Mouse (Mus musculus) liver, embryonic 13.5 days (tissue): ENCODE measurements around the gene Pdia2. TPM values are rescaled to one million over a fixed set of nuclear protein-coding genes. Genes with fewer than 3 reads are reported as not detected.

ENCODE experiments used
- ATAC-seq: fragments of 200-750 bp; cut with Nextera tagmentation; 2 replicates; pipeline ENCODE4 v1.8.0; 2017; ENCODE audit warnings: low read depth, mild to moderate bottlenecking, moderate number of reproducible peaks, moderate library complexity
- DNase-seq: peaks from one replicate; pipeline ENCODE4 v3.0.0; 2022
- H3K27ac ChIP-seq: fragments of 300-500 bp; sonication (generic); 2 replicates; pipeline ENCODE4 v1.5.1; 2015; ENCODE audit warnings: moderate library complexity, mild to moderate bottlenecking, inconsistent platforms
- H3K27me3 ChIP-seq: fragments of 300-500 bp; sonication (generic); 2 replicates; pipeline ENCODE4 v1.6.1; 2015; ENCODE audit warnings: mild to moderate bottlenecking, inconsistent platforms
- H3K36me3 ChIP-seq: fragments of 300-500 bp; sonication (generic); 2 replicates; pipeline ENCODE4 v1.6.1; 2015; ENCODE audit warnings: mild to moderate bottlenecking, inconsistent platforms
- H3K4me1 ChIP-seq: fragments of 300-500 bp; sonication (generic); replicated peaks from 2 replicates; pipeline ENCODE4 v1.6.1; 2015; ENCODE audit warnings: inconsistent platforms
- H3K4me2 ChIP-seq: fragments of 300-500 bp; sonication (generic); 2 replicates; pipeline ENCODE4 v1.6.1; 2015; ENCODE audit warnings: inconsistent platforms, mild to moderate bottlenecking, moderate library complexity
- H3K4me3 ChIP-seq: fragments of 300-500 bp; sonication (generic); replicated peaks from 2 replicates; pipeline ENCODE4 v1.5.1; 2015; ENCODE audit warnings: mild to moderate bottlenecking, inconsistent platforms
- H3K9ac ChIP-seq: fragments of 300-500 bp; sonication (generic); 2 replicates; pipeline ENCODE4 v1.6.1; 2015; ENCODE audit warnings: mild to moderate bottlenecking, inconsistent platforms
- H3K9me3 ChIP-seq: fragments of 300-500 bp; sonication (generic); replicated peaks from 2 replicates; pipeline ENCODE4 v1.6.1; 2016; ENCODE audit warnings: inconsistent platforms
- WGBS: fragments of 180-500 bp; shearing (Covaris S2); methylation state at CpG from one replicate; pipeline ENCODE4 v1.1.7; 2015; ENCODE audit not compliant: insufficient replicate concordance; 5-methylcytosine and 5-hydroxymethylcytosine counted together
- polyA plus RNA-seq: library from polyadenylated mRNA; unstranded; fragments of >200 nt; fragmentation: Nextera tagmentation; extraction: Ambion mirVana; gene quantifications from 2 replicates; pipeline ENCODE4 v1.2.1, GENCODE M21; 2015

Pdia2 gene
- 72.7 and 75.6 TPM in 2 replicates for polyA plus RNA-seq

- no peaks in the 10 kb centered on the region for H3K9me3 ChIP-seq
- peak within 1 kb of the TSS; percentile 81 for H3K9ac ChIP-seq
- DNase-seq, result peak; percentile 80
- H3K4me2 ChIP-seq, result peak within 1 kb of the TSS; percentile 98
- peak within 1 kb of the TSS; percentile 83 for H3K27ac ChIP-seq
- 7% methylated on average over 4 of the region's 4 CpGs for WGBS
- H3K4me1 ChIP-seq, result peaks cover 81% of the 10 kb centered on the region
- H3K36me3 ChIP-seq, result peaks cover 44% of the 10 kb centered on the region
- ATAC-seq, result peak; percentile 79
- peak within 1 kb of the TSS; percentile 71 for H3K4me3 ChIP-seq
- H3K27me3 ChIP-seq, result peaks cover 46% of the 10 kb centered on the region
Observed at GRCm38 (mm10) chr17:26198892-26199291, at the start of gene Pdia2. Pdia2 (minus strand) TSS chr17:26199087.

GRCm38 (mm10) chr17:26244101-26244841, 45.4 kb upstream of the Pdia2 start, which contains the start of gene Fam234a:
Fam234a (minus strand) TSS chr17:26244242.
- DNase-seq, result peak; percentile 80
- 6% methylated on average over 33 of the region's 33 CpGs for WGBS
- peak; percentile 94 for ATAC-seq

DNA sequence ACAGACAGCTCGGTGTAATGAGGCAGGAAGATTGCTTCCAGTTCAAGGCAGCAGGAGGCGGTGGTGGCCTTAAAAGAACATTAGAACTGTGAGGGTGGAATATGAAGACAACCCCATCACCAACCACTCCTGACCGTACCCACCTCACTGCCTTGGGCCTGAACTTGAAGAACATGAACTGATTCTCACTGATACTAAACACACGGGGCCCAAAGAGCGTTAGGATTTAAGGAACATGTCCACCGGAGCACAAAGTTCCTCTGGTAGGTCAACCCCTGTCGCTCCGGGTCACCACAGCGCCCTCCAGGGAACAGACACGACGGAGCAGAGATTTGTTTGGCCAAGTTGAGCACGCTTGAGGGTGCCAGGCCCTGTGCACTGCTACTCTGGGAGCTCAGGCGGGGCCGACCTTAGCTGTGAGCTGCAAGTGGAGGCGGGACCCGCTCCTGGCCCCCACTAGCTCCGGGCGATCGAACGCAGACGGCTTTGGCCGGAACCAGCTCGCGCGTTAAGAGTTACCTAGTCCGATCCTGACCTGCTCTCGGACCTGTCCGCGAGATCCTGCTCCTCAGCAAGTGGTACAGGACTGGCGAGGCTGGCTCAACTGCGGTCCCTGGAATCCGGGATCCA, 44.7 kb upstream of the Pdia2 start:
- Histone ChIP-seq H3K9ac (peak overlapping the region; percentile 74), H3K4me1 (peaks cover 54% of the 10 kb centered on the region), H3K4me2 (peak overlapping the region; percentile 95), H3K9me3 (no peaks in the 10 kb centered on the region), H3K4me3 (peak overlapping the region; percentile 74), H3K27me3 (no peaks in the 10 kb centered on the region), H3K36me3 (no peaks in the 10 kb centered on the region), H3K27ac (peak overlapping the region; percentile 77)
- peak; percentile 22 for DNase-seq
- WGBS, result under 1% methylated on average over 32 of the region's 32 CpGs
- peak; percentile 72 for ATAC-seq

More at GRCm38 (mm10) chr17:26244101-26244841, 45.4 kb upstream of the Pdia2 start, which contains the start of gene Fam234a:
- H3K4me2 ChIP-seq, result peak within 1 kb of the TSS; percentile 95
- peak within 1 kb of the TSS; percentile 74 for H3K9ac ChIP-seq
- no peaks in the 10 kb centered on the region for H3K36me3 ChIP-seq
- H3K27me3 ChIP-seq, result no peaks in the 10 kb centered on the region
- peak within 1 kb of the TSS; percentile 77 for H3K27ac ChIP-seq
- peak within 1 kb of the TSS; percentile 74 for H3K4me3 ChIP-seq
- peaks cover 51% of the 10 kb centered on the region for H3K4me1 ChIP-seq
- H3K9me3 ChIP-seq, result no peaks in the 10 kb centered on the region

GRCm38 (mm10) chr17:26240990-26241389, 42.1 kb upstream of the Pdia2 start:
- Histone ChIP-seq H3K27ac (peak overlapping the region; percentile 70), H3K4me1 (peaks cover 67% of the 10 kb centered on the region), H3K27me3 (no peaks in the 10 kb centered on the region), H3K9ac (no peak overlapping the region), H3K4me2 (no peak overlapping the region), H3K36me3 (no peaks in the 10 kb centered on the region), H3K9me3 (no peaks in the 10 kb centered on the region), H3K4me3 (no peak overlapping the region)
- WGBS, result 62% methylated on average over 6 of the region's 6 CpGs
- DNase-seq (no peak), ATAC-seq (no peak)

DNA sequence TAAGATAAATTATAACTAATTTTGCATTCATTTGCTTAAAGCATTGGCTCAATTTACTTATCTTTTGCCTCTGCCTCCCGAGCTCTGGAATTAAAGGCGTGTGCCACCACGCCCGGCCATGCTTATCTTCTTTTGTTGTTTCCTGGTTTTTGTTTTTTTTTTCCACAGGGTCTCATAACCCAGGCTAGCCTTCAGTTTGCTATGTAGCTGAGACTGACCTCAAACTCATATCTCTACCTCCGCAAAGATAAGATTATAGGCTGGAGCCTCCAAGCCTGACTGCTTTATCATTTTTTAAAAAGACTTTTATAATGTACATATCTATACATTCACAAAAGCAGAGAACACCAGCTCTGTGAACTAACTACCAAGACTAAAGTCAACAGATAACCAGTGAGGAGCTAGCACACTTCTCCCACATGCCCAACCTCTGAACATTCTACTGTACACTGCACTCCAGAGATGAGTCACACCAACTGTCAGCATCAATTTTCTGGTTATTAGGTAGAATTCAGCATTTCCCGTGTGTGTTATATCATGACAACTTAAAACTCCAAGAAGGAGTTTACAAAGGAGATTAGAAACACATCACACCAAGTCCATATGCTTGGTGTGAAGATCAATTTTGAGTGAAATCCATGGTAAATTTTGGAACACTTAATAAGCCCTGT, 41.4 kb upstream of the Pdia2 start:
- Histone ChIP-seq H3K27me3 (no peaks in the 10 kb centered on the region), H3K36me3 (no peaks in the 10 kb centered on the region), H3K27ac (peak overlapping the region; percentile 70), H3K4me1 (peaks cover 74% of the 10 kb centered on the region), H3K4me3 (no peak overlapping the region), H3K9ac (no peak overlapping the region), H3K4me2 (0 out of 2 replicates have a peak overlapping the region, but pooled peaks have one; percentile 15), H3K9me3 (no peaks in the 10 kb centered on the region)
- 17% methylated on average over 6 of the region's 6 CpGs for WGBS
- ATAC-seq, result peak; percentile 25; the same call in 1 of the 2 replicates
- DNase-seq, result no peak

- no peak overlapping the region for H3K4me3 ChIP-seq
- no peak overlapping the region for H3K9ac ChIP-seq
- peaks cover 76% of the 10 kb centered on the region for H3K4me1 ChIP-seq
- H3K27ac ChIP-seq, result peak overlapping the region; percentile 70
- WGBS, result 40% methylated on average over 2 of the region's 2 CpGs
- no peak for ATAC-seq
- no peaks in the 10 kb centered on the region for H3K27me3 ChIP-seq
- no peaks in the 10 kb centered on the region for H3K9me3 ChIP-seq
- H3K4me2 ChIP-seq, result 0 out of 2 replicates have a peak overlapping the region, but pooled peaks have one; percentile 15
- DNase-seq, result no peak
- H3K36me3 ChIP-seq, result no peaks in the 10 kb centered on the region
Observed at GRCm38 (mm10) chr17:26239551-26239950, 40.7 kb upstream of the Pdia2 start.

- no peak for DNase-seq
- Histone ChIP-seq H3K4me3 (no peak overlapping the region), H3K9me3 (no peaks in the 10 kb centered on the region), H3K4me2 (no peak overlapping the region; the same call in 1 of the 2 replicates), H3K27me3 (no peaks in the 10 kb centered on the region), H3K9ac (no peak overlapping the region), H3K36me3 (peaks cover 2% of the 10 kb centered on the region; the same call in 1 of the 2 replicates), H3K27ac (no peak overlapping the region), H3K4me1 (peaks cover 57% of the 10 kb centered on the region)
- WGBS, result 38% methylated on average over 10 of the region's 10 CpGs
- ATAC-seq, result peak; percentile 54
Observed at GRCm38 (mm10) chr17:26237667-26238066, 38.8 kb upstream of the Pdia2 start.

DNA sequence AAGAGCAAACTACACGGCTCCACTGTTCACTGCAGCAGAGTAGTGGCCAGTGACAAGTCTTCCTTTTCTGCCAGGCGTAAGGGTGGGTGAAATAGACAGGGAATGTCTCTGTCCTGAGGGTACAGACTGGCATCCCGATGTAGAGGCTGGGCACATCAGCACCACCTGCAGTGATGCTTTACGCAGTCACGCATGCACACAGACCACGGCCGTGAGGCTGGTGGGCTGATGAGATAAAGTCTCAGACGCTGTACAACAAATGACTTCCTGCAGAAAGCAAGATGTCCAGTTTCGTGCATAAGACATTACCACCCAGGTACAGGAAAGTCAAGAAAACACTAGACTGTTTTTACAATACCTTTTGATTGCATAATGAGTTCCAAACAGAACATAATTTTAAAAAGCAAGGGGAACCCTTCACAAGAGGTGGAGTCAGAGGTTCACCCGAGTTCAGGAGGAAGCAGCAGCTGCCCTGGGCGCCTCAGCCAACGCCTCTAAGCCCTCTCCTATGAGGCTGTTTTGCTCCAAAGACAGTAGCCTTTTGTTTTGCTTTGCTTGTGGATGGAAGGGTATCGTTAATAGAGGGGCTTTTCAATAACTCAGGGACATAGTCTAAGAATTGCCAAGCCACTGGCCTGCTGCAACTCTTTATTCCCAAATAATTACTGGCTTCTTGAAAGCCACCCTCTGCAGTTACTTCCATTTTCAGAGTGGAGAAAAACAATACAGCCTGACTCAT, 36.4 kb upstream of the Pdia2 start:
- ATAC-seq (no peak), DNase-seq (no peak)
- 33% methylated on average over 13 of the region's 13 CpGs for WGBS
- Histone ChIP-seq H3K9me3 (no peaks in the 10 kb centered on the region), H3K27ac (peak overlapping the region; percentile 19; the same call in 1 of the 2 replicates), H3K9ac (no peak overlapping the region), H3K4me2 (no peak overlapping the region), H3K4me3 (no peak overlapping the region), H3K4me1 (peaks cover 42% of the 10 kb centered on the region), H3K36me3 (peaks cover 4% of the 10 kb centered on the region; the same call in 1 of the 2 replicates), H3K27me3 (no peaks in the 10 kb centered on the region)

DNA sequence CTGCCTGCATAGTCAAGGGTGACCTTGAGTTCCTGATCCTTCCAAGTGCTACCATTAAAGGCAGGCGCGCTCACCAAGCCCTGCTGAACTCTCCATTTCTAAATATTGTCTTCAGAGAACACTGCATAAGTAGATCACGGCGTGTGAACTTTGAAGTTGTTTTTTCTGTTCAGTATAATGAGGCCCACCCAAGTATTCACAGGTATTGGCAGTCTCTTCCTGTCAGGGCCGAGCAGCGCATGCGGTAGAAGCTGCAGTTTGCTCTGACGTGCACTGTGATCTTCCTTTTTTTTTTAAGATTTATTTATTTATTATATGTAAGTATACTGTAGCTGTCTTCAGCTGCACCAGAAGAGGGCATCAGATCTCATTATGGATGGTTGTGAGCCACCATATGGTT, 35.5 kb upstream of the Pdia2 start:
- Histone ChIP-seq H3K9me3 (no peaks in the 10 kb centered on the region), H3K36me3 (peaks cover 4% of the 10 kb centered on the region; the same call in 1 of the 2 replicates), H3K4me2 (no peak overlapping the region), H3K4me1 (peaks cover 34% of the 10 kb centered on the region), H3K27ac (no peak overlapping the region), H3K4me3 (no peak overlapping the region), H3K27me3 (no peaks in the 10 kb centered on the region), H3K9ac (no peak overlapping the region)
- WGBS, result 86% methylated on average over 8 of the region's 8 CpGs
- no peak for ATAC-seq
- DNase-seq, result no peak

DNA sequence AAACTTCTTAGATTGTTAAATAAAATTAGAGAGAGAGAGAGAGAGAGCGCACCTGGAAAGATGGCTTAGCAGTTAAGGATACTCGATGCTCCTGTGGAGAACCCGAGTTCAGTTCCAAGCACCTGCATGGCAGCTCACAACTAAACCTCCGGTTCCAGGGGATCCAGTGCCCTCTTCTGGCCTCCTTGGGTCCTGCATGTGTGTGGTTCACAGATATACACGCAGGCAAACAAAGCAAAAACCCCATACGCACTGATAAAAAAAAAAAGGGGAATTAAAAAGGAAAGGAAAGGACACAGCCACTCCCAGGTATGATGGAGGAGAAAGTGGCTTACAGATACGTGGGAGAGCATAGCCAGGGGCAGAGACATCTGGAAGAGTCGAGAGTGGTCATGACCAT, 34.0 kb upstream of the Pdia2 start:
- Histone ChIP-seq H3K4me3 (no peak overlapping the region), H3K4me1 (peaks cover 26% of the 10 kb centered on the region), H3K27me3 (no peaks in the 10 kb centered on the region), H3K9me3 (no peaks in the 10 kb centered on the region), H3K27ac (no peak overlapping the region), H3K4me2 (no peak overlapping the region), H3K9ac (no peak overlapping the region), H3K36me3 (peaks cover 4% of the 10 kb centered on the region; the same call in 1 of the 2 replicates)
- ATAC-seq, result no peak
- WGBS, result 60% methylated on average over 8 of the region's 8 CpGs
- DNase-seq, result no peak
